ENCODE assay signal across 19 mouse cellular contexts in genomic region chr9:72420490-72420889, GRCm38 (mm10).
"Had no signal": no experiment of that assay in that cellular context is flagged by ENCODE, and none has a peak within 500 bp of the region (broad histone marks: within the 10 kb centered on the region; RNA-seq: fewer than 3 reads in every experiment).

No protein-coding gene starts in this region.

- DNase-seq: kidney, adult 18-20 months; kidney, adult 9 months; kidney, postnatal 14 days; kidney, postnatal 4 days; left cerebral cortex, postnatal 4 days; lung, adult 2 months; lung, postnatal 14 days; right cerebral cortex, postnatal 25 days; spleen, adult 18-20 months; thymus, postnatal 36 days had no signal

- ATAC-seq: inflammation-experienced regulatory T-cells, adult 6 months had no signal

- H3K27me3 ChIP-seq: limb, embryonic 12.5 days; limb, embryonic 15.5 days; midbrain, embryonic 12.5 days; midbrain, embryonic 15.5 days; neural tube, embryonic 12.5 days; neural tube, embryonic 15.5 days; stomach, embryonic 15.5 days had no signal

- H3K9ac ChIP-seq: limb, embryonic 12.5 days; limb, embryonic 15.5 days; midbrain, embryonic 12.5 days; midbrain, embryonic 15.5 days; neural tube, embryonic 12.5 days; neural tube, embryonic 15.5 days; stomach, embryonic 15.5 days had no signal

- H3K27ac ChIP-seq: limb, embryonic 12.5 days; limb, embryonic 15.5 days; macrophage; neural tube, embryonic 12.5 days; stomach, embryonic 15.5 days had no signal

- H3K4me2 ChIP-seq: limb, embryonic 12.5 days; limb, embryonic 15.5 days; midbrain, embryonic 12.5 days; midbrain, embryonic 15.5 days; neural tube, embryonic 12.5 days; neural tube, embryonic 15.5 days; stomach, embryonic 15.5 days had no signal

- H3K36me3 ChIP-seq: limb, embryonic 12.5 days; limb, embryonic 15.5 days; midbrain, embryonic 12.5 days; midbrain, embryonic 15.5 days; neural tube, embryonic 12.5 days; neural tube, embryonic 15.5 days; stomach, embryonic 15.5 days had no signal

- H3K9me3 ChIP-seq: limb, embryonic 12.5 days; limb, embryonic 15.5 days; midbrain, embryonic 12.5 days; midbrain, embryonic 15.5 days; neural tube, embryonic 12.5 days; neural tube, embryonic 15.5 days; stomach, embryonic 15.5 days had no signal

- H3K4me3 ChIP-seq: limb, embryonic 12.5 days; limb, embryonic 15.5 days; midbrain, embryonic 12.5 days; midbrain, embryonic 15.5 days; neural tube, embryonic 12.5 days; neural tube, embryonic 15.5 days; stomach, embryonic 15.5 days had no signal
